In genomic region chr1:91086325-91086724, GRCm38 (mm10) we compare ENCODE assay signal across 9 mouse cellular contexts. TPM values are rescaled to one million over a fixed set of nuclear protein-coding genes. Genes with fewer than 3 reads are reported as not detected.
DNase-seq lines count a peak whose midpoint lies in the region; ATAC-seq and TF ChIP-seq lines count a peak whose summit lies in the region.
"Had no signal": no experiment of that assay in that cellular context is flagged by ENCODE, and none has a peak within 500 bp of the region (broad histone marks: within the 10 kb centered on the region; RNA-seq: fewer than 3 reads in every experiment).

No protein-coding gene starts in this region.

- peak overlapping the region; percentile 67; the same call in 1 of the 2 replicates for H3K27ac ChIP-seq in left cerebral cortex, adult 2 months
- peak overlapping the region; percentile 42; the same call in 1 of the 2 replicates for H3K27ac ChIP-seq in limb, embryonic 10.5 days
- no peak overlapping the region for H3K27ac ChIP-seq in midbrain, embryonic 15.5 days

- H3K9me3 ChIP-seq in limb, embryonic 10.5 days (replicated peaks) = no peaks in the 10 kb centered on the region
- no peaks in the 10 kb centered on the region for H3K9me3 ChIP-seq in midbrain, embryonic 15.5 days

- intact Hi-C loops in left cerebral cortex, adult 2 months (cut with DNase I) = loop anchor here (2.0 kb wide), 1 partner anchor 112 kb away; no protein-coding TSS in a partner anchor
- intact Hi-C loops in left cerebral cortex, postnatal 36 days (cut with DNase I) = no loop called here

- H3K36me3 ChIP-seq in limb, embryonic 10.5 days = no peaks in the 10 kb centered on the region
- H3K36me3 ChIP-seq in midbrain, embryonic 15.5 days (replicated peaks) = no peaks in the 10 kb centered on the region

- WGBS in limb, embryonic 10.5 days = 18% methylated on average over 3 of the region's 3 CpGs
- 35% methylated on average over 3 of the region's 3 CpGs for WGBS in midbrain, embryonic 15.5 days

- no peak overlapping the region for H3K4me3 ChIP-seq in left cerebral cortex, adult 2 months
- no peak overlapping the region for H3K4me3 ChIP-seq in limb, embryonic 10.5 days
- H3K4me3 ChIP-seq in midbrain, embryonic 15.5 days = no peak overlapping the region

- DNase-seq in frontal cortex, postnatal 14 days (ENCODE audit: low spot score in 2 of 2) = no peak
- peak in 1 of 2 experiments; percentile 32 for DNase-seq in left cerebral cortex, adult 2 months (ENCODE audit: extremely low spot score in 1 of 2, low spot score in 2 of 2)
- no peak for DNase-seq in left cerebral cortex, postnatal 36 days (ENCODE audit: low spot score in 2 of 2)
- peak; percentile 27 for DNase-seq in adipocyte (ENCODE audit: low spot score)
- no peak for DNase-seq in limb, embryonic 10.5 days (ENCODE audit: low spot score)
- no peak for DNase-seq in cerebellum, adult 18-20 months
- DNase-seq: cerebellum, postnatal 36 days had no signal

- no peak overlapping the region for H3K9ac ChIP-seq in midbrain, embryonic 15.5 days

- TF ChIP-seq CTCF in left cerebral cortex, adult 2 months (IDR thresholded peaks at IDR 0.05) = no peak

- H3K27me3 ChIP-seq in limb, embryonic 10.5 days (ENCODE audit: low read depth, poor library complexity, severe bottlenecking) = no peaks in the 10 kb centered on the region
- H3K27me3 ChIP-seq in midbrain, embryonic 15.5 days (replicated peaks) = no peaks in the 10 kb centered on the region

- H3K4me1 ChIP-seq in limb, embryonic 10.5 days = peaks cover 19% of the 10 kb centered on the region
- no peaks in the 10 kb centered on the region for H3K4me1 ChIP-seq in midbrain, embryonic 15.5 days

- H3K4me2 ChIP-seq in midbrain, embryonic 15.5 days = no peak overlapping the region

- ATAC-seq in frontal cortex, adult (ENCODE audit: low TSS enrichment) = peak; percentile 76
- no peak for ATAC-seq in midbrain, embryonic 15.5 days (replicated peaks)

RNA-seq across cellular contexts. Expression of gene Rbm44, which starts 58.6 kb away (rescaled TPM):
- not detected for total RNA-seq in left cerebral cortex, adult 2 months (2021)
- not detected for total RNA-seq in left cerebral cortex, postnatal 36 days (2021)
- 0.53 and 0.68 TPM in 2 replicates for polyA plus RNA-seq in limb, embryonic 10.5 days (2016; fragmentation: Nextera tagmentation; extraction: Ambion mirVana)
- 0.15 and 0.18 TPM in 2 replicates for polyA plus RNA-seq in midbrain, embryonic 15.5 days (2015; fragmentation: Nextera tagmentation; extraction: Ambion mirVana)
